In genomic region chr5:118492522-118492921, GRCm38 (mm10) we compare ENCODE assay signal across 6 mouse cellular contexts.
A peak's percentile ranks its signal among the peaks of the same experiment; 100 is the strongest.
DNase-seq lines count a peak whose midpoint lies in the region; ATAC-seq and TF ChIP-seq lines count a peak whose summit lies in the region.
"Not testable (repeated sequence)": the region's sequence is repeated elsewhere in the genome, so short reads cannot be mapped to it uniquely, and the experiment has no call there.

No protein-coding gene starts in this region.

- H3K4me1 ChIP-seq in liver, embryonic 13.5 days (replicated peaks) = peaks cover 77% of the 10 kb centered on the region
- H3K4me1 ChIP-seq in liver, embryonic 15.5 days (replicated peaks) = peaks cover 72% of the 10 kb centered on the region
- peaks cover 32% of the 10 kb centered on the region for H3K4me1 ChIP-seq in liver, postnatal 0 days (ENCODE audit: insufficient read depth)

- peaks cover 13% of the 10 kb centered on the region for H3K9me3 ChIP-seq in liver, embryonic 13.5 days (replicated peaks)
- H3K9me3 ChIP-seq in liver, embryonic 15.5 days (replicated peaks) = peaks cover 13% of the 10 kb centered on the region
- not testable (repeated sequence) for H3K9me3 ChIP-seq in liver, postnatal 0 days (ENCODE audit: low read length)

- TF ChIP-seq EP300 in liver, postnatal 0 days (IDR thresholded peaks at IDR 0.05; ENCODE audit: low read depth) = not testable (repeated sequence)

- not testable (repeated sequence) for ATAC-seq in liver, embryonic 13.5 days (ENCODE audit: low read depth); liver, embryonic 15.5 days (ENCODE audit: insufficient read depth); liver, postnatal 0 days

- TF ChIP-seq CTCF in liver, postnatal 0 days (IDR thresholded peaks at IDR 0.05; ENCODE audit: low read depth) = not testable (repeated sequence)

- H3K36me3 ChIP-seq in liver, embryonic 13.5 days = peaks cover 12% of the 10 kb centered on the region
- H3K36me3 ChIP-seq in liver, embryonic 15.5 days (replicated peaks); liver, postnatal 0 days (replicated peaks; ENCODE audit: insufficient read depth, low read length): not testable (repeated sequence)

- not testable (repeated sequence) for H3K4me3 ChIP-seq in liver, embryonic 13.5 days (replicated peaks); liver, embryonic 15.5 days (replicated peaks); liver, postnatal 0 days (ENCODE audit: low read depth, low read length)

- H3K9ac ChIP-seq in liver, embryonic 13.5 days; liver, embryonic 15.5 days; liver, postnatal 0 days (replicated peaks): not testable (repeated sequence)

- H3K27me3 ChIP-seq in liver, embryonic 13.5 days; liver, embryonic 15.5 days; liver, postnatal 0 days (ENCODE audit: insufficient read depth, low read length): not testable (repeated sequence)

- not testable (repeated sequence) for H3K4me2 ChIP-seq in liver, embryonic 13.5 days; liver, embryonic 15.5 days; liver, postnatal 0 days (ENCODE audit: low read depth, low read length)

- peak overlapping the region; percentile 99 for H3K27ac ChIP-seq in liver, embryonic 13.5 days
- peak overlapping the region; percentile 81 for H3K27ac ChIP-seq in liver, embryonic 15.5 days (replicated peaks)
- peak overlapping the region; percentile 8; the same call in 1 of the 2 replicates for H3K27ac ChIP-seq in liver, postnatal 0 days (ENCODE audit: low read depth)

- DNase-seq in ES-CJ7 (ENCODE audit: low read depth, low spot score) = peak; percentile 77
- peak; percentile 65 for DNase-seq in ZHBTc4 (ENCODE audit: low read depth, low spot score)
- peak; percentile 55 for DNase-seq in liver
- DNase-seq in liver, embryonic 13.5 days; liver, postnatal 0 days: not testable (repeated sequence)

- WGBS in liver, embryonic 13.5 days (ENCODE audit: insufficient replicate concordance) = 89% methylated on average over 2 of the region's 2 CpGs
- 92% methylated on average over 2 of the region's 2 CpGs for WGBS in liver, embryonic 15.5 days (ENCODE audit: insufficient replicate concordance)
- WGBS in liver, postnatal 0 days (ENCODE audit: insufficient replicate concordance) = 83% methylated on average over 2 of the region's 2 CpGs

Comparison
In these comparisons a context has a peak if more than half of its experiments do, and no peak if none do; other contexts are left out.
1. H3K27ac ChIP-seq: peak in every context shown above with its lines; median percentile 99 in liver, embryonic 13.5 days; 81 in liver, embryonic 15.5 days; 8 in liver, postnatal 0 days.